Mouse (Mus musculus): Measurements from ENCODE around the gene Eya2. TPM values are rescaled to one million over a fixed set of nuclear protein-coding genes. Genes with fewer than 3 reads are reported as not detected.

Gene Eya2
- polyA plus RNA-seq (2014; fragmentation: Illumina TruSeq; extraction: RNeasy Lipid Tissue Mini Kit (QIAGEN cat#74804); ENCODE audit: low read depth, low replicate concordance) = not detected

GRCm38 (mm10) chr2:165594907-165595675, at the start of gene Eya2:
Gene Eya2 (plus strand): TSS chr2:165595032.

Other genes with a start within 250 kb of the Eya2 start
- not detected for gene Zfp663, start 226.3 kb upstream of the Eya2 start, polyA plus RNA-seq (2014; fragmentation: Illumina TruSeq; extraction: RNeasy Lipid Tissue Mini Kit (QIAGEN cat#74804); ENCODE audit: low read depth, low replicate concordance)
- gene Zfp334, start 206.8 kb upstream of the Eya2 start, polyA plus RNA-seq (2014; fragmentation: Illumina TruSeq; extraction: RNeasy Lipid Tissue Mini Kit (QIAGEN cat#74804); ENCODE audit: low read depth, low replicate concordance) = 4.3 TPM
- gene Ocstamp, start 194.6 kb upstream of the Eya2 start, polyA plus RNA-seq (2014; fragmentation: Illumina TruSeq; extraction: RNeasy Lipid Tissue Mini Kit (QIAGEN cat#74804); ENCODE audit: low read depth, low replicate concordance) = not detected
- gene Slc13a3, start 121.8 kb upstream of the Eya2 start, polyA plus RNA-seq (2014; fragmentation: Illumina TruSeq; extraction: RNeasy Lipid Tissue Mini Kit (QIAGEN cat#74804); ENCODE audit: low read depth, low replicate concordance) = 0.23 TPM
- 5.3 TPM for gene Trp53rka, start 101.7 kb upstream of the Eya2 start, polyA plus RNA-seq (2014; fragmentation: Illumina TruSeq; extraction: RNeasy Lipid Tissue Mini Kit (QIAGEN cat#74804); ENCODE audit: low read depth, low replicate concordance)
- gene Slc2a10, start 91.2 kb upstream of the Eya2 start, polyA plus RNA-seq (2014; fragmentation: Illumina TruSeq; extraction: RNeasy Lipid Tissue Mini Kit (QIAGEN cat#74804); ENCODE audit: low read depth, low replicate concordance) = 0.23 TPM

Data from adrenal gland, adult 10 weeks (tissue).